Mouse (Mus musculus) layer of hippocampus, postnatal 14 days (tissue): Measurements from ENCODE around the gene Vsig8. TPM values are rescaled to one million over a fixed set of nuclear protein-coding genes. Genes with fewer than 3 reads are reported as not detected.
A peak's percentile ranks its signal among the peaks of the same experiment; 100 is the strongest.

Experiments used
- DNase-seq, 2 experiments: peaks; one replicate each; pipeline ENCODE4 v3.0.0; 2021 to 2022; ENCODE audit warnings: low spot score in 2 of 2, mixed read lengths in 1 of 2
- total RNA-seq, 2 experiments: library from RNA; stranded (reverse); gene quantifications; 2 replicates each; pipeline ENCODE4 v1.2.3; 2021

Gene Vsig8
- total RNA-seq, 2 experiments from 2014 or later, result 0.71 to 0.74 TPM

DNA sequence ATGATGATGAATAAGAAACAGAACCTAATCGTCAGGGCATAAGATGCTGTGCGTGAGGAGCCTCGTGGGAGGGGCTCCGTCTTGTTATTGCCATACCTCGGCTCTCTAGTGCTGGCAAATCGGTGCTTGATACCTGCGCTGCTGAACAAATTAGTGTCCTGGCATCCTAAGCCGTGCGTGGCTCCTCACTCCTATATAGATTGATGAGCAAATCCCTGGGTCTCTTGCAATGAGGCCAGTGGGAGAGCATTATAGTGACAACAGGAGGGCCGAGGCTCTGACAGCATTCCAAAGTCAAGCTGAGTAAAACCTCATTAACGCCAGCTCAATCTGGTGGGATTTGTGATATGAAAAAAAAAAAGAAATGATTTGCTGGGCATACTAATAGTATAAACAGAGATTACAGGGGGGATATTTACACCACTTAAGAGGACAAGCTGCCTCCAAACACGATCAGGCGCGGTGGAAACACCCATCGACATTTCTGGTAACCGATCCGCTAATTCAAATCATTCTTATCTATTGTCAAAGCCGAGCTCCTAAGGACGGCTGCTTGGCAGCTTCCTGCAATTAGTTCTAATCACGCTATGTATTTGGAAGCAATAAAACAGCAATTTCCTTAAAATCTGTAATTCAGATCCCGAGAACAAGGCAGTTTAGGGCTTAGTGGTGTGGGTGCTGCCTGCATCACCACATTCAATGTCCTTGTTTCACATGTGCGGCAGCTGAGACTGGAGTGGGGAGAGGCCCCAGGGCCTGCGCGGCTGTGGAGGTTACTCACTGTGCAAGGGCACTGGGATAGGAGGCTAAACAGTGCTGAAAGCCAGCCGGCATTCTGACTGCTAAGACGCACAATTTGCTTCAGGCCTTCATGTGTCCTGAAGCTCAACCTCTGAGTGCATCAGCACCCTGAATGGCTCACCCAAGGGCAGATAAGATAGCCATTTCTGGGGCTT lies 30.2 kb downstream of the Vsig8 start:
- DNase-seq, result peak in 1 of 2 experiments; percentile 13

DNA sequence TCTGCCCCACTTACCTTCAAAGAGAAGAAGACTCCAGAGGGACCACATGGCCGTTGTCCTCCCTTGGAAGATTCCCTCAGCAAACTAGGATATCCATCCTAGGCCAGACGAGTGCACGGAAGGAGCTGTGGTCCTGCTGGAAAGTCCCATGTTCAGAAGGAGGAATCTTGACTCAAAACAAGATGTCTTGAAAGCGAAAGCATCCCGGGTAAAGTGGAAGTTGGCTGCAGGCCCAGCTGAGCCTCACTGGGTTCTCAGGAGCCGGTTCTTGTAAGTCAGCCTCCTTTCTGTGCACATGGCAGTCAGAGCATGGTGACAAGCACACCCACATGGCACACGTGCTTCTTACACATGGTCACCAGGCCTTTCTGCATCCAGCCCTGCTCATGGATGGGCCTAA lies 34.6 kb downstream of the Vsig8 start, which contains the start of gene Slamf8:
TSS of gene Slamf8 (minus strand) at position 184 of the 400 bp plus-strand sequence.
- peak in 1 of 2 experiments; percentile 14 for DNase-seq

DNA sequence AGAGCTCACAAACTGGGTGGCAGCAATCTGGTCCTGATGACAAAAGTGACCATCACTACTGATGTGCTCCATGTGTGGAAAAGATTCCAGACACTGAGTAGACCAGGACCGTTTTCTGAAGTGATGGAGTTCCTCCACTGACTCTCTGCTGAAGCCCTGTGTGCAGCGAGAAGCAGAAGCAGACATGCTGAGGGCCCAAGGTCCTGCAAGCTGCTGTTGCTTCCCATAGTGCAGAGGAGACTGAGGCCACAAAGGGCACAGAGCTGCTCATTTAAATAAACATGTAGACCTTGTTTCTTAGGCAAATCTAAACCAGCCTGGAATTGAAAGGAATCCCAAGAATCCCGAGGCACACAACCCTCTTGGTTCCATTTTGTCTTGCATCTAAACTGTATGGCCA lies 37.6 kb downstream of the Vsig8 start:
- DNase-seq, result no peak

DNA sequence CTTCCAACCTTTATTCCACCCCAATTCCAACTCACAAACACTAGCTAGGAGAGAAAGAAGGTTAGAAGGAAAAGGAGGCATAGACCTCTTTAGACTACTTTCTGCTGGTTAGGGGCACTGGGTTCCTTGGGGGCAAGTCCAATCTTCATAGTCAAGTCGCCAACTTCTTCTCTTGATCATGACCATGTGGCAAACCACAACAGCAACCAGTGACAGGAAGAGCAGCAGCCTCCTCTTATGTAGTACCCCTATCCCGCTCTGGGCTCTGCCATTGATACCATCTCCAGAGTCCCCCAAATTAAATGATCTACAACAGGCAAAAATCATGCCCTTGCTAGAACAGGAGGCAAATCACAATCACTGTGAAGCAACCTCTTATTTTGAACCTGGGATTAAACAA lies 38.2 kb downstream of the Vsig8 start:
- DNase-seq, result no peak

DNA sequence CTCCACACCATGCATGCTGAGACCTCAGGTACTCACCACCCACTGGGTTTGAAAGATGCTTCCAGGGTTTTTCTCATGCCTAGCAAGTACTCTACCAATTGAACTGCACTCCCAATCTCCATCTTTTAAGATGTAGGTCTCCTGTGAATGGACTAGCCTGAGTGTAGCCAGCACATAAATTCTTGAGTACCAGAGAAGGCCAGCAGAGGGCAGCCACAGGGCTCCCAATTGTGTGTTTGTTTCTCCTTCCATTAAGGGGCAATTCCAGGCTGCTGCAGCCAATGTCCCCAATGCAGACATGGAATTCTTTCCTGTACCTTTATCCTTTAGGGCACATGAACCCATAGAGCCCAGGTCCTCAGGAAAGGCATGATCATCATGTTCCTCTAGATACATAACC lies 38.8 kb downstream of the Vsig8 start:
- peak; percentile 49 to 57 for DNase-seq

DNA sequence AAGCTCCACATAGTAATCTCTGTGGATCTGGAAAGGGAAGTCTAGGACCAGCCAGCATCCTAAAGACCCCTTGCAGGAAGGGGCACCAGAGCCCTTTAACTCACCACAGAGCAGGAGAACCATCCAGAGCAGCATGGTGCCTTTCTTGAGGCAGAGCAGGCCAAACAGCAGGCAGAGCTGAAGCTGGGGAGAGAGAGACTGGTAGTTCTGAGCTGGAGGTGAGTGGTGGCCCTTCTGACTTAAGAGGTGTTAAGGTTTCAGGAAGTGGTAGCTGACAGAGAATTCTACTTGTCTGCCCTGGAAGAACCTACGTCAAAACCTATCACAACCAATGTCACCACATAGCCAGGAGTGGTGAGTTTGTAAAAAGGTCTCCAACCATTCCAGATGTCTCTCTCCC lies 46.6 kb downstream of the Vsig8 start, which contains the start of gene Fcrl6:
TSS of gene Fcrl6 (minus strand) at position 226 of the 400 bp plus-strand sequence.
- DNase-seq, result no peak

DNA sequence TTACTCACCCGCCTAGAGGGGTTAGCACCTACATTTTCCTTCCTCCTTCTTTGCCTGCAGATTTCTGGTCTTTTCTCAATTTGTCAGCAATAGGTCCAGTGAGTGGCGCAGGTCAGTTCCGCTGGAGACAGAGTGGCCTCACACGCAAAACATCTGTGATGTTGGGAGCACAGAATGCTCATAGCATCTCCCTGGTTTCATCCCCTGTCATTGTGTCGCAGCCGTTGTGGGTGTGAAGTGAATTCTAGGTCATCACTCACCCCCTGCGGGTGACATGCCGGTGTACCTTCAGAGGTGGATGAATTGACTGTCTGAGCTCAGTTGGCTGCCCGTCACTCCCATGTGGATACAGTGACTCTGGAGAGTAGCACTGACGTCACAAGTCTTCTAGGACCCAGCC lies 55.6 kb downstream of the Vsig8 start:
- DNase-seq, result no peak

DNA sequence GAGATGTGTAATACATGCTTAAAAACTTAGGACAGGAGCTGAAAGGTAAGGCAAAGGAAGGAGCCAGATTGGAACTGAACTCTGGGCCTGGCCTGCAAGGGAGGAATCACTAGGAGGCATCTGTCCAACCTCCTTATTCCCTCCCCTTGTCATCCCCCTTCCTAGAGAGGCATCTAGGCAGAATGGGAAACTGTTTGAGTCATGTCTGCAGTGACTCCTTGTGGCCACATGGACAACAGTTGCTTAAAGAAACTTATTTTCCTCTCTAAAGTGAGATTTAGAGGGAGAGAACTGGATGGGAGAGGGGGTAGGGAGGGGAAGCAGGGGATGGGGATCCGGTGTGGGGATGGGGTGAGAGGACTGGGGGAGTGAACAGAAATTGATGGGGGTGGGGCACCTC lies 57.0 kb downstream of the Vsig8 start:
- DNase-seq, result no peak

Other genes with a start within 250 kb of the Vsig8 start
- 10 to 100 TPM; 37.4 to 50.1 TPM for gene Kcnj9, start 226.6 kb upstream of the Vsig8 start, total RNA-seq
- gene Kcnj10, start 214.7 kb upstream of the Vsig8 start, total RNA-seq, result 100 to 1,000 TPM; 101 to 106 TPM
- gene Pigm, start 179.4 kb upstream of the Vsig8 start, total RNA-seq, result 1 to 10 TPM; 8.9 to 9.5 TPM
- gene Slamf9, start 80.6 kb upstream of the Vsig8 start, total RNA-seq, result not detected
- gene Igsf9, start 74.2 kb upstream of the Vsig8 start, total RNA-seq, result 1 to 10 TPM; 7.2 to 8.9 TPM
- gene Tagln2, start 55.9 kb upstream of the Vsig8 start, total RNA-seq, result 10 to 100 TPM; 14.1 to 15.6 TPM
- gene Cfap45, start 35.1 kb upstream of the Vsig8 start, total RNA-seq, result 1 to 10 TPM; 2.7 to 4.4 TPM
- not detected for gene Slamf8, start 34.6 kb downstream of the Vsig8 start, total RNA-seq
- gene Fcrl6, start 46.6 kb downstream of the Vsig8 start, total RNA-seq, result not detected
- 1 to 10 TPM; 5.2 to 7.0 TPM for gene Dusp23, start 77.0 kb downstream of the Vsig8 start, total RNA-seq
- not detected for gene Crp, start 142.1 kb downstream of the Vsig8 start, total RNA-seq